Mouse (Mus musculus) frontal cortex, postnatal 14 days (tissue): ENCODE measurements at regions not wholly inside any gene's neighbourhood (a gene's known extent, or its start where the extent isn't known, plus 50 kb on each side); places are given as distances from the start of the nearest gene placed in this dataset.
A peak's percentile ranks its signal among the peaks of the same experiment; 100 is the strongest.

ENCODE experiments used
- DNase-seq, 2 experiments: peaks; one replicate each; pipeline ENCODE4 v3.0.0; 2022; ENCODE audit warnings: low spot score in 2 of 2

DNA sequence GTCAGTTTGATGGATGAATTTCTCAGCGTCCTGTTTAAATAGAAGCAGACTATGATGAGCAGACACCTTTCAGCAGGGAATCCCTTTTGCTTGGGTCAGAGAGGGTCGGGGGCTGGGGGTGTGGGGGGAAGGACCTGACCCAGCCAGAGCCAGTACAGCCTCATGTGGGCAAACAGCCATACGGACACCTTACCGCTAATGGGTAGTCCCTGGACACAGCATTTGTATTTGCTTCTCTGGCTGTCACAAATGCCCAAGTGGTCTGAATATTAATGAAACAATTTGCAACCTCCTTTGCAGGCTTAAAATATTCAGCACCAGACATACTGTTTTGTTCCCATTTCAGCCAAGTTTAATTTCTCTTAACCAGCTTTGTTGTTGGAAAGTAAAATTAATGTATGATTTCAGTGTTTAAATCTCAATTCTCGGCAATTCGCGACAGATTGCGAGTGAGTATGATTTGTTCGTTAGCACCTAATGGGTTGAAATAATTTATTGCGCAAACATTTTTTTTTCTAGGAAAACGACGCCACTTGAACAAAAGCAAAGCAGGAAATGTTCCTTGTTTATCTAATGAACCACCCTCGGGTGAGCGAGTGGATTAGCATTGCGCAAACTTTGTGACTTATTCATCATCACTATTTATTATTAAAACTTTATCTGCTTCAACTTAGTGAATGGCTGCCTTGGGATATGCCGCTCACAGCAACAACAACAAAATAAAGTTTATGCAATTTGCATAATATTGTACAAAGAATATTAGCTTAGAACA is 166.2 kb downstream of the Cdh26 start:
- no peak for DNase-seq

GRCm38 (mm10) chr2:178597084-178597470 is 166.7 kb downstream of the Cdh26 start:
- no peak for DNase-seq

DNA sequence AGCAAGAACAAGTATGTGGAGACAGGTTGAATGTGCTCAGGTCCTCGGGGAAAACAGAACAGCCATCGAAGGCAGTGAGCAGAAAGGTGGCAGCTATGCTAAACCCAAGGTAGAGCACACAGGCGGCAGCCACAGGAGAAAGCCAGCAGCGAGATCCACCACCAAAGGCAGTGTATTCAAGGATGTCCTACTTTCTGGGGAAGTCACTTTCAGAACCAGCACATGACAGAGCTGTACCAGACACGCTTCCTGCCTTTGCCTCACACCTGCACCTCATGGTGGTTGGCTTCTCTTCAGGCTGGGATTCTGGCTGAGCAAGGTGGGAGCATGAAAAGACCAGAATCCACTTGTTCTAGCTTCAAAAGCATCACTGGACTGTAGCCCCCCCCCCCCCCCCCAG is 168.0 kb downstream of the Cdh26 start:
- no peak for DNase-seq

- DNase-seq: no peak
These were observed 168.5 kb downstream of the Cdh26 start for GRCm38 (mm10) chr2:178598836-178599235.

DNA sequence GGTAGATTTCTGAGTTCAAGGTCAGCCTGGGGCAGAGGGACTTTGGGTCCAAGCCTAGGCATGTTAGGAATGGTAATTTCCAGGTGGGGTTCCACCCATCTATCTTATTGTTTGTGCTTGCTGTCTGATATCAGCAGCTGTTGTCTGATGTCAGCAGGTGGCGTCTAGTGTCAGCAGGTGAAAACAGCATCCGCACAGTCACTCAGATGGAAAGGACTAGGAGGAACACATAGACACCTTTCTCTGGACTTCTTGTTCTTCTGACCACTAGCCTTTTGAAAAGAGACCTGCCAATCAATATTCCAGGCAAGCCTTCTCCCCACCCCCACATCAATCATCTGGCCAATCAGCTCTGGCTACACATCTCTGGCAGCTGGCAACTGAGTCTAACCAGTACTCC is 173.1 kb downstream of the Cdh26 start:
- no peak for DNase-seq

GRCm38 (mm10) chr2:178606733-178607132 is 176.4 kb downstream of the Cdh26 start:
- DNase-seq: peak in 1 of 2 experiments; percentile 23

GRCm38 (mm10) chr2:178610211-178610975 is 180.1 kb downstream of the Cdh26 start:
- DNase-seq: no peak

DNA sequence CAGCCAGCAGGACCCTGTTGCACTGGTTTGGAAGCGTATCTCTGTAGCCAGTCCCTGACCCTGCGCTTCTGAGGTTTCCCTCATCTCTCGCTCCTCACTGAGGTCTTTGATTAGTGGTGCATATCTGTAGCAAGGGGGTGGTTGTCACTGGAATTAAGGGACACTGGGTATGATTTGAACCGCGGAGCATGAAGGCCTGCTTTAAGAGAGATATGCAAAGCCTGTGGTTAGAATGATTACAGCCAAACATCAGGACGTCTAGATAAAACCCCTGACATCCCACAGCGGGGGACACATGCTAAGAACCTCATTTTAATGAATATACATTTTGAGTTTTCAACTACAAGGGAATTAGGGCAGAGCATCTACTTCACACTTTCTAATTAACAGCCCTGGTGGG is 184.4 kb downstream of the Cdh26 start:
- DNase-seq: no peak

DNA sequence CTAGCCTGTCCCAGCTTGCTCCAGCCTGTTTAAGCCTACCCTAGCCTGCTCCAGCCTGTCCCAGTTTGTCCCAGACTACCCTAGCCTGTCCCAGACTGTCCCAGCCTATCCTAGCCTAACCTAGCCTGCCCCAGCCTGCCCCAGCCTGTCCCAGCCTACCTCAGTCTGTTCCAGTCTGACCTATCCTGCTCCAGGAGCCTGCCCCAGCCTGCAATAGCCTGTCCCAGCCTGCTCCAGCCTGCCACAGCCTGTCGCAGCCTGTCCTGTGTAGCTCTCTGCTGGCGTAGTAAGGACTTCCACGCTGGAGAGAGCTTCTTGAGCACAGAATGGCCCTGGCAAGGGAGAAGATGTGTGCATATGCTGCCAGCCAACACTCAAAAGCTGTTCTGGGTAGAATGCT is 192.5 kb downstream of the Cdh26 start:
- DNase-seq: no peak

GRCm38 (mm10) chr2:178624475-178624874 is 194.1 kb downstream of the Cdh26 start:
- no peak for DNase-seq

GRCm38 (mm10) chr2:178624907-178625306 is 194.6 kb downstream of the Cdh26 start:
- DNase-seq: no peak

DNA sequence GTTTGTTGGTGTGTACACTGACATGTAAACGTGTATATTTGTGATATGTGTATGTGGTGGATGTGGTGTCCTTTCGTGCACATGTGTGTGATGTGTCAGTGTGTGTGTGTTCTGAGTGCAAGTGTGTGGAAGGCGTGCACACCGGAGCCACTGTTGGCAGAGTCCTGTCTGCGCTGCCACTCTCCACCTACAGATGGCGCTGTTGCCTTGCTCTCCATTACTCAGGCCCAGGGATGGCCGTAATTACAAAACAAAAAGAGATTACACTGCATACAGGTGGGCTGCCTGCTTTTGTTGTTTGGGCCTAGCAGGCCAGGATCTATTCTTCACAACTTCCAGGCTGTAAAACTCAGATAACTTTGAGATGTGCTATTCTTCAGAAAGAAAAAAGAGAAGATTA is 199.4 kb downstream of the Cdh26 start:
- peak; percentile 29 to 63 for DNase-seq

GRCm38 (mm10) chr2:178630511-178630910 is 200.2 kb downstream of the Cdh26 start:
- DNase-seq: no peak

GRCm38 (mm10) chr2:178631336-178631735 is 201.0 kb downstream of the Cdh26 start:
- no peak for DNase-seq

- no peak for DNase-seq
These were observed 201.6 kb downstream of the Cdh26 start for GRCm38 (mm10) chr2:178631966-178632365.

- no peak for DNase-seq
These were observed 202.7 kb downstream of the Cdh26 start for GRCm38 (mm10) chr2:178632831-178633585.

GRCm38 (mm10) chr2:178634116-178634515 is 203.8 kb downstream of the Cdh26 start:
- DNase-seq: no peak

- DNase-seq: no peak
These were observed 205.4 kb downstream of the Cdh26 start for GRCm38 (mm10) chr2:178635685-178636084.

GRCm38 (mm10) chr2:178636901-178637300 is 206.6 kb downstream of the Cdh26 start:
- no peak for DNase-seq

DNA sequence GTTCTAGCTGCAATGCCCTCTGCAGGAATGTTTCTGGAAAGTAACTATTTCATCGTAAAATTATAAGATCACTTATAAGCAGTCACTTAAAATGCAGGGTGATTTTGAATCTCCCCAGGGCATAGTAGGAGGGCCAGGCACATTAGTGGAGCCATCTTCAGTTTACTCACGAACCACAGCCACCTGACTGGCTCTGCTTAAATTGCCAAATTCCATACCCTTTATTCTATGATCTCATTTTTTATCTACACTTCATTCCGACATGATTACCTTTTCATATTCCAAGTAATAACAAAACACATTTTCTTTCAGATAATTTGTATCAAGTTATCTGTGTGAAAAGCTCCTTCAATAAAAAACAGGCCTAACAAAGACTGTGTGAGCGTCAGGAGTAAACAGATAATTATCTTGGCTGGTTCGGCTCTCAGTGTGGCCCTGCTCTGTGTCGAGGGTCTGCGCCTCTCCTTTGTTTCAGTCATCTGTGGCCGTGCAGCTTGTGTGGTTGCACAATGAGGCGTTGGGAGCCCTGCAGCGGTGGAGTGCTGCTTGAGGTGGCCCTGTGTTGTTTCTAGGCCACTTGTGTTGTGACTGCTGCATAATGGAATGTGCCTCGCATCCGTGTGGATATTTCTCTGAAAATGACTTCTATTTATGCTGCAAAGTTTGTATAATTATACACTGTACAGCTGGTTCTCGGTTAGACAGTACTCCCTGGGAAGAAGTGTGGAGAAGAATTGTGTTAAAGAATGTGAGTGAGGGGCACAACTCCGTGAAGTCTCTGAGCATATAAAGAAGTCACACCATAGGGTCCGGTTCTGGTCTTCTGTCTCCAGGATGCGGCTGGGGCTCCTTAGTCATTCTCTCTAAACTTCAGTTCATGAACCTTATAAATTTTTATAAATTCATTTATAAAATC is 212.1 kb downstream of the Cdh26 start:
- no peak for DNase-seq

DNA sequence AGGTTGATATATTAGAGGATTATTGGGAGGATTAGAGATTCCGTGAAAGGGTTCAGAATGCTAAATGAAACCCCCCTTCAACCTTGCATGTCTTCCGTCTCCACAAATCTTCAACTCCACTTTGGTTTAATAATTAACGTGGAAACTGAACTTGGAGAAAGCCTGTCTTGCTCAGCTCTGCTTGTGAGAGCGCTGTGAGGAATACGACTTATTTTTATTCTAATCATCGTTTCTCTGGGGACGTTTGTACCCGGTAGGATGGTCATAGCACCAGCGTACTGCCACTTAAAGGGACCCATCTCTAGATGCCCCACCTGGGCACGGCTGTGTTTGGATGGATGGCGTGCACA is 212.7 kb downstream of the Cdh26 start:
- DNase-seq: no peak

DNA sequence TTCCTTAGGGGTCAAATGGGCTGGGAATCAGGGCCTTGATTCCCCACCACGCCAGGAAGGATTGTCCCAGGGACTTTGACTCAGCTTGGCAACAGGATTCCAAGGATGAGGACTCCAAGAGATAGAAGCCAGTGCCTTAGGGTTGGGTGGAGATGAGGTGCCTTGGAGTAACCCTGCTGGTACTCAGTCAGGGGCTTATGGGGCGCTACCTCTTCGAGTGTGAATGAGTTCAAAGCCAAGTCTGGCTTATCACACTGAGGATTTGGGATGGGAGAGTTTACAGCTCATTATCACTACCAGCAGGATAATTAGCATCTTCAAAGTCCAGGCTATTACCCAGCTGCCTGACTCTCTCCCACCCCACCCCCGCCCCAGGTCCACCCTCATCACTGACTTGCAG is 213.5 kb downstream of the Cdh26 start:
- DNase-seq: no peak
